In the genomic region with DNA sequence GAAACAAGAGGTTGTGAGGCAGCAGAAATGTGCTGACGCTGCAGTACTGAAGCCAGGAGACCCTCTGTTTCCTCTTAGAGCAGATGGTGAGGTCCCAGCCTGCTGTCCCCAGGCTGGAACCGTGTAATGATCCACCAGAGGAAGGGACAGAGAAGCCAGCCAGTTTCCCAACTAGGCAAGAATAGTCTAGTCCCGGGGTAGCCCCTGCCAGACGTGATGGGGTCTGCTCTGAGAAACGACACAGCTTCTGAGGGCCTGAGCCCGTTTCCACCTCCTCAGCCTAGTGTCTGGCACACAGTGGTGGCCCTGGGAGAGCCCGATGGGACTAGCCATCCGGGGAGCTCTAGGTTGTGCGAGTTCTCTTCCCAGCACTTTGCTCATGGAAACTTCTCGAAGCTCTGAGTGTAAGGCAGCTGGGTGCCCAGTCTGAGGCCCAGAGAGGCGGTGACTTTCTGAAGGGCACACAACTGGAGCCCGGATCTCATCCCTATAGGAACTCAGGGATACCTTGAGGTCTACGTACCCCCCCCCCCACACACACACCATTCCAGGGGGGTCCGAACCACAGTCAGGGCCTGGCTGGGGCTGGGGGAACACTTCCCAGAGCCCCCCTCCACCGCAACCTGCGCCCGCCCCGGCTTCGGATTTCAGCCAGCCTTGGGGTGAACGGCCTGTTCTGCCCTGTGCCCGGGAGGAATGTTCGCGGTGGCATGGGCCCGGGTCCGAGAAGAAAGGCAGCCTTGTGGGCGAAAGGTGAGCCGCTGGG, we compare ENCODE assay signal across 7 mouse cellular contexts. TPM values are rescaled to one million over a fixed set of nuclear protein-coding genes. Genes with fewer than 3 reads are reported as not detected.
A peak's percentile ranks its signal among the peaks of the same experiment; 100 is the strongest.
DNase-seq lines count a peak whose midpoint lies in the region; ATAC-seq and TF ChIP-seq lines count a peak whose summit lies in the region.

No protein-coding gene starts in this region.

- peaks cover 5% of the 10 kb centered on the region for H3K4me1 ChIP-seq in lung, adult 2 months (ENCODE audit: control insufficient read depth, insufficient read depth, low read length)
- peaks cover 59% of the 10 kb centered on the region for H3K4me1 ChIP-seq in heart, embryonic 13.5 days
- H3K4me1 ChIP-seq in liver, embryonic 12.5 days = peaks cover 12% of the 10 kb centered on the region

- 62% methylated on average over 27 of the region's 27 CpGs for WGBS in lung, adult 2 months
- 34% methylated on average over 27 of the region's 27 CpGs for WGBS in heart, embryonic 13.5 days
- 52% methylated on average over 27 of the region's 27 CpGs for WGBS in liver, embryonic 12.5 days (ENCODE audit: insufficient replicate concordance)

- peak; percentile 43 for DNase-seq in lung, postnatal 10 days
- no peak for DNase-seq in lung, adult 2 months
- DNase-seq in cerebellum, adult 9-10 months = no peak
- DNase-seq in right cerebral cortex, postnatal 4 days = no peak

- no peak overlapping the region for H3K4me3 ChIP-seq in lung, adult 2 months (replicated peaks; ENCODE audit: extremely low read depth, low read depth, low read length)
- peak overlapping the region; percentile 41 for H3K4me3 ChIP-seq in heart, embryonic 13.5 days
- peak overlapping the region; percentile 2; the same call in 1 of the 2 replicates for H3K4me3 ChIP-seq in liver, embryonic 12.5 days

- H3K4me2 ChIP-seq in heart, embryonic 13.5 days = peak overlapping the region; percentile 67
- H3K4me2 ChIP-seq in liver, embryonic 12.5 days = peak overlapping the region; percentile 43

- H3K27me3 ChIP-seq in heart, embryonic 13.5 days (replicated peaks) = 0 out of 2 replicates have a peak, but pooled peaks cover 7% of the 10 kb centered on the region
- peaks cover 20% of the 10 kb centered on the region for H3K27me3 ChIP-seq in liver, embryonic 12.5 days (replicated peaks)

- H3K9ac ChIP-seq in heart, embryonic 13.5 days = peak overlapping the region; percentile 74
- peak overlapping the region; percentile 1; the same call in 1 of the 2 replicates for H3K9ac ChIP-seq in liver, embryonic 12.5 days

- no peak for TF ChIP-seq CTCF in lung, adult 2 months (IDR thresholded peaks at IDR 0.05; ENCODE audit: insufficient read depth, low read length)

- TF ChIP-seq POLR2A in lung, adult 2 months (IDR thresholded peaks at IDR 0.05; ENCODE audit: borderline replicate concordance, extremely low read depth, low read depth, low read length) = no peak

- no peaks in the 10 kb centered on the region for H3K9me3 ChIP-seq in heart, embryonic 13.5 days
- no peaks in the 10 kb centered on the region for H3K9me3 ChIP-seq in liver, embryonic 12.5 days (replicated peaks)

- no peaks in the 10 kb centered on the region for H3K36me3 ChIP-seq in heart, embryonic 13.5 days
- no peaks in the 10 kb centered on the region for H3K36me3 ChIP-seq in liver, embryonic 12.5 days

- peak overlapping the region; percentile 82 for H3K27ac ChIP-seq in heart, embryonic 13.5 days (replicated peaks)
- peak overlapping the region; percentile 57; the same call in 1 of the 2 replicates for H3K27ac ChIP-seq in liver, embryonic 12.5 days

- ATAC-seq in heart, embryonic 13.5 days (ENCODE audit: extremely low read depth, insufficient number of reproducible peaks, low FRiP score, low TSS enrichment) = no peak
- ATAC-seq in liver, embryonic 12.5 days = peak; percentile 13; the same call in 1 of the 2 replicates
- no peak for ATAC-seq in erythroblast, adult 5-6 weeks (replicated peaks; ENCODE audit: low FRiP score, poor library complexity, severe bottlenecking)

RNA-seq across cellular contexts. Expression of gene Ube2v1, which starts 35.0 kb away (rescaled TPM):
- polyA plus RNA-seq in lung, adult 2 months (2012; rRNA removed) = 102 and 135 TPM in 2 replicates
- 216 and 229 TPM in 2 replicates for polyA plus RNA-seq in heart, embryonic 13.5 days (2015; fragmentation: Nextera tagmentation; extraction: Ambion mirVana)
- polyA plus RNA-seq in liver, embryonic 12.5 days (2016; fragmentation: Nextera tagmentation; extraction: Ambion mirVana) = 256 and 259 TPM in 2 replicates
- 134 and 176 TPM in 2 replicates for total RNA-seq in erythroblast, adult 5-6 weeks (2015; ENCODE audit: low replicate concordance)
- total RNA-seq in erythroblast, adult 5-6 weeks (2017; ENCODE audit: low replicate concordance) = 150 and 202 TPM in 2 replicates

RNA-seq across cellular contexts. Expression of gene Snai1, which starts 58.9 kb away (rescaled TPM):
- polyA plus RNA-seq in lung, adult 2 months (2012; rRNA removed) = 70.8 and 85.0 TPM in 2 replicates
- 17.3 and 17.6 TPM in 2 replicates for polyA plus RNA-seq in heart, embryonic 13.5 days (2015; fragmentation: Nextera tagmentation; extraction: Ambion mirVana)
- 4.9 and 5.0 TPM in 2 replicates for polyA plus RNA-seq in liver, embryonic 12.5 days (2016; fragmentation: Nextera tagmentation; extraction: Ambion mirVana)
- total RNA-seq in erythroblast, adult 5-6 weeks (2015; ENCODE audit: low replicate concordance) = not detected in 2 replicates
- total RNA-seq in erythroblast, adult 5-6 weeks (2017; ENCODE audit: low replicate concordance) = 0.70 TPM in 1 of 2 replicates, not detected in the other
